Mouse (Mus musculus) T-helper 17 cell (primary cell): ENCODE data around the gene Abhd18.
"Not testable (repeated sequence)": the region's sequence is repeated elsewhere in the genome, so short reads cannot be mapped to it uniquely, and the experiment has no call there.

ENCODE experiments used
- in situ Hi-C, 2 experiments: fragments of 300-600 bp; cut with MboI, MseI; formaldehyde crosslinking; loops; 1 replicate in 1 of 2; 2 replicates in 1 of 2; pipeline ENCODE4 v1.15.1; 2025; ENCODE audit warnings: high pct_unique_total_duplicates in 2 of 2

Abhd18 gene

GRCm38 (mm10) chr3:40846957-40847017, at the start of gene Abhd18:
Gene Abhd18, plus strand, starts transcription at chr3:40846970.
- in situ Hi-C loops, result loop anchor here (5.0 to 25.0 kb wide), 3 partner anchors 46 to 309 kb away; partner anchors contain the start of genes Intu (in 1 of the 2) and Pgrmc2 (in 1 of the 2)

GRCm38 (mm10) chr3:40798054-40798453, 48.7 kb upstream of the Abhd18 start:
- in situ Hi-C loops, result no loop called here

GRCm38 (mm10) chr3:40798500-40798899, 48.3 kb upstream of the Abhd18 start:
- in situ Hi-C loops, result no loop called here

- in situ Hi-C loops, result no loop called here
Observed at GRCm38 (mm10) chr3:40799530-40800372, 47.0 kb upstream of the Abhd18 start, which contains the start of gene Plk4. Gene Plk4, plus strand, starts transcription at chr3:40800019.

- in situ Hi-C loops, result no loop called here
Observed at GRCm38 (mm10) chr3:40800373-40800823, 46.4 kb upstream of the Abhd18 start.

- in situ Hi-C loops, result no loop called here
Observed at GRCm38 (mm10) chr3:40806871-40807270, 39.9 kb upstream of the Abhd18 start.

- in situ Hi-C loops, result no loop called here
Observed at GRCm38 (mm10) chr3:40808686-40809085, 38.1 kb upstream of the Abhd18 start.

- in situ Hi-C loops, result loop anchor here in 1 of 2 experiments (5.0 to 10.0 kb wide), 2 partner anchors 33 to 665 kb away; no protein-coding TSS in a partner anchor
Observed at GRCm38 (mm10) chr3:40809894-40810293, 36.9 kb upstream of the Abhd18 start.

GRCm38 (mm10) chr3:40813275-40813674, 33.5 kb upstream of the Abhd18 start:
- in situ Hi-C loops, result loop anchor here in 1 of 2 experiments (5.0 to 10.0 kb wide), 2 partner anchors 36 to 662 kb away; no protein-coding TSS in a partner anchor

GRCm38 (mm10) chr3:40845521-40845920, 1.2 kb upstream of the Abhd18 start:
- in situ Hi-C loops, result loop anchor here (5.0 to 25.0 kb wide), 3 partner anchors 47 to 308 kb away; partner anchors contain the start of genes Intu (in 1 of the 2) and Pgrmc2 (in 1 of the 2)

- in situ Hi-C loops, result loop anchor here (5.0 to 25.0 kb wide), 3 partner anchors 46 to 309 kb away; partner anchors contain the start of genes Intu (in 1 of the 2) and Pgrmc2 (in 1 of the 2)
Observed at GRCm38 (mm10) chr3:40846473-40846956, 255 bp upstream of the Abhd18 start, which contains the start of gene Mfsd8. Gene Mfsd8, minus strand, starts transcription at chr3:40846886.

- in situ Hi-C loops, result loop anchor here (5.0 to 25.0 kb wide), 3 partner anchors 45 to 310 kb away; partner anchors contain the start of genes Intu (in 1 of the 2) and Pgrmc2 (in 1 of the 2)
Observed at GRCm38 (mm10) chr3:40847018-40847417, 248 bp downstream of the Abhd18 start.

- in situ Hi-C loops, result loop anchor here (5.0 to 25.0 kb wide), 3 partner anchors 44 to 311 kb away; partner anchors contain the start of genes Intu (in 1 of the 2) and Pgrmc2 (in 1 of the 2)
Observed at GRCm38 (mm10) chr3:40847936-40848335, 1.2 kb downstream of the Abhd18 start.

- in situ Hi-C loops, result not testable (repeated sequence)
Observed at GRCm38 (mm10) chr3:40853123-40853738, 6.5 kb downstream of the Abhd18 start.

GRCm38 (mm10) chr3:40893816-40894258, 47.1 kb downstream of the Abhd18 start:
- in situ Hi-C loops, result loop anchor here (5.0 to 10.0 kb wide), 2 partner anchors 47 to 51 kb away; partner anchors contain the start of genes Abhd18 (in 1 of the 2), Larp1b (in 1 of the 2) and Mfsd8 (in 1 of the 2)

- in situ Hi-C loops, result loop anchor here (5.0 to 10.0 kb wide), 2 partner anchors 47 to 50 kb away; partner anchors contain the start of genes Abhd18 (in 1 of the 2), Larp1b (in 1 of the 2) and Mfsd8 (in 1 of the 2)
Observed at GRCm38 (mm10) chr3:40894336-40894735, 47.6 kb downstream of the Abhd18 start.

- in situ Hi-C loops, result loop anchor here in 1 of 2 experiments (5.0 kb wide), 1 partner anchor 45 kb away; no protein-coding TSS in a partner anchor
Observed at GRCm38 (mm10) chr3:40902443-40902842, 55.7 kb downstream of the Abhd18 start, which contains the start of gene 1700034I23Rik. Gene 1700034I23Rik, minus strand, starts transcription at chr3:40902543.

GRCm38 (mm10) chr3:40938189-40938588, 91.4 kb downstream of the Abhd18 start:
- in situ Hi-C loops, result no loop called here

- in situ Hi-C loops, result no loop called here
Observed at GRCm38 (mm10) chr3:40938592-40938991, 91.8 kb downstream of the Abhd18 start.

GRCm38 (mm10) chr3:40939019-40939418, 92.2 kb downstream of the Abhd18 start:
- in situ Hi-C loops, result no loop called here

- in situ Hi-C loops, result loop anchor here in 1 of 2 experiments (10.0 kb wide), 1 partner anchor 55 kb away; no protein-coding TSS in a partner anchor
Observed at GRCm38 (mm10) chr3:40949170-40949902, 102.6 kb downstream of the Abhd18 start, which contains the start of gene Larp1b. Gene Larp1b, plus strand, starts transcription at chr3:40949828.
